Mouse (Mus musculus) skeletal muscle tissue, postnatal 0 days (tissue): ENCODE measurements around the gene Nek7. TPM values are rescaled to one million over a fixed set of nuclear protein-coding genes. Genes with fewer than 3 reads are reported as not detected.

Experiments
- polyA plus RNA-seq: library from polyadenylated mRNA; unstranded; fragments of >200 nt; fragmentation: Nextera tagmentation; extraction: Ambion mirVana; gene quantifications from 2 replicates; pipeline ENCODE4 v1.2.1, GENCODE M21; 2015

Nek7 gene
- polyA plus RNA-seq = 50.9 and 57.2 TPM in 2 replicates

DNA sequence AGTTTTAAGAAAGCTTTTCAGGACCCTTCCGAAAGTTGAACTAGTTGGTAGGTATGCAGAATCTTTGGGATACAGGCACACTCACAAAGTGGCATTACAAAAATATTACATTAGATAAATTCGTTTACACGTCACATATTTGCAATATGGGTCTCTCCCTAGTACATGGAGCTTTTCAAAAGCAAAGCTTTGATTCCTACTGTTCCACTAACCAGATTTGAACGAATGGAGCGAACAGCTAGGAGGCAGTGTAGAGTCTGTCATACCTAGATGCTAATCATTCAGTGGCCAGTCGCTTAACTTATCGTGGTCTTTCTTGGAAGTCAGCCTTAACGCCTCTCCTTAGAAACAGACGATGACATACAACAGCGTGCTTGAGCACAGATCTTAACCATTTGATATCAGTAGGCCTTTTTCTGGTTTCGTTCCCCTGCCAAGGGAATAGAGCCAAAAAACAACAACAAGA lies at the start of gene Nek7:
Gene Nek7, minus strand, starts transcription at position 146 of the 466 bp plus-strand sequence.

Other genes with a start within 250 kb of the Nek7 start
- not detected in 2 replicates for gene Lhx9, start 228.4 kb upstream of the Nek7 start, polyA plus RNA-seq
- 39.0 and 45.4 TPM in 2 replicates for gene 2310009B15Rik, start 236.7 kb upstream of the Nek7 start, polyA plus RNA-seq